Mouse (Mus musculus) A20 (cell line): Measurements from ENCODE around the gene Taz.

Experiments
- DNase-seq: peaks from one replicate; pipeline ENCODE4 v3.0.0-alpha.2; 2011; ENCODE audit warnings: low read depth, low spot score

The Taz gene

DNA sequence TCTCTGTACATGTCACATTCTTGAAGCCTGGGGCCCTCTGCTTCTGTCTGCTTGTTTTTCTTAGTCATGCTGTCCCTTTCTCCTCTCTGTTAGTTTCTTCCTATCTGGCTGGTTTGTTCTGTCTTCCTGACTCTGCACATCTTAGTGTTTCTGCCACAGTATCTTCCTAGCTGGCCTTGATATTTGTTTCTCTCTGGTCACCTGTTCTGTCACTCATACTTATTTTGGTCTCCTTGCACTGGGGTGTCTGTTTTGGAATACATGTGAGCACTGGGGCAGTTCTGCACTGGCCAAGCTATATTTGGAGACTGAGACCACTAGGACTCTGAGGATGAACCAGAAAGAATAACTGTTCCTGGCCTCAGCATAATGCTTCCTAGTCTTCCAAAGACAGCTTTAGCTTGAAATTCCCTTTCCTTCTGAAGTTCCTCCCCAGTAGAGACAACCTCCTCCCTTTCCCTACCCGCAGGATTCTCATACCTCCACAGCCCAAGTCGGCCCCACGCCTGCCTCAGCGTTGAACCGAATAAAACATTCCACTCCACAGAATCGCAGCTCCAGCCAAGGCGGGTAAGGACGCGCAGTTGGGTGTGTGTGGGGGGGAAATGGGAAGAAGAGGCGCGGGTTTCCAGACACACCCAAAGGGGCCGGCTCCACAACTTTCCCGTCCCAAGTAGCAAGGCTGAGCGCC lies 526 bp upstream of the Taz start:
- no peak for DNase-seq

- DNase-seq: peak; percentile 89
Observed at GRCm38 (mm10) chrX:74282395-74283091, 831 bp downstream of the Taz start.

DNA sequence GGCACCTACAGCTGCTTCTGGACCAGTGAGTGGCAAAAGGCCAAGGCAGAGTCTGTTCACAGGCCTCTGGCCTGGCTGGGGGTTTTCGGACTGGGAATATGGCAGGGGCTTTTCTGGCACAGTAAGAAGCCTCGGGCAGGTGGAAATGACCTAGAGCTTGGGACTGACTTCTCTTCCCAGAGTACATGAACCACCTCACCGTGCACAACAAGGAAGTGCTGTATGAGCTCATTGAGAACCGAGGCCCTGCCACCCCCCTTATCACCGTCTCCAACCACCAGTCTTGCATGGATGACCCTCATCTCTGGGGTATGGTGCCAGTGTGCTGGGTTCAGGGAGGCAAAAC lies 1.4 kb downstream of the Taz start:
- DNase-seq: no peak

- no peak for DNase-seq
Observed at GRCm38 (mm10) chrX:74293431-74293830, 11.7 kb downstream of the Taz start.

GRCm38 (mm10) chrX:74296538-74297448 lies 15.1 kb downstream of the Taz start, which contains the start of gene Atp6ap1:
TSS of gene Atp6ap1 (plus strand) at chrX:74297097.
- peak; percentile 92 for DNase-seq

DNA sequence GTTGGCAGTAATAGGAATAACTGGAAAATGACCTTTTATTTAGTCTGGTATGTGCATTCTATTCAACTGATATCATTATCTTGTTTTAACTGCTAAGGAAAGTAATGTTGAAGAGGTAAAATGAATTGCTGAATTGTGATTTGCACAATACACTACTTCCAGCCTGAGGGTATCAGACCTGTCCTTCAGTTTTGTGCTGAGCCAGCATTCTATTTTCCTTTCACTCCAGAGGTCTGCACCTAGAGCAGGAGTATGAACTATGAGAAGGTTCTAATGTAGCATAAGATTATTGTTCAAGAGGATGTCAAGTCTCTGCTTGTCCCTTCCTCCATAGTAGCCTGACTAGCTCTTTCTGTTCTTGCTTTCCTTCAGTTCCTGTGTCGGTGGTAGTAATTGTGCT lies 16.6 kb downstream of the Taz start:
- DNase-seq: no peak

DNA sequence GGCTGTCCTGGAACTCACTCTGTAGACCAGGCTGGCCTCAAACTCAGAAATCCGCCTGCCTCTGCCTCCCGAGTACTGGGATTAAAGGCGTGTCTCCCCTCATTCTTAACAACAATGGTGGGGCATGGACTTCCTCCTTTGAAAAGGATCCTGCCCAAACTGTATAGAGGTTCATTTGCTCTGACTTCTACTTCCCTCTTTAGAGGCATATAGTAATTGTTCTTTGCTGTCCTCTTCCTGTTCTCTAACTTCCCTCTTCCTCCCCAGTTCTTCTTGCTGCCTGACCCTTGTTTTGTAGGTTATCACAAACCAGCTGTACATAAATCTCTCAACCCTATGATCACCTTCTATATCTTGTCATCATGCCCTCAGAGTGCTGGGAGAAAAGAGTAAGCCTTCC lies 18.0 kb downstream of the Taz start:
- DNase-seq: no peak

DNA sequence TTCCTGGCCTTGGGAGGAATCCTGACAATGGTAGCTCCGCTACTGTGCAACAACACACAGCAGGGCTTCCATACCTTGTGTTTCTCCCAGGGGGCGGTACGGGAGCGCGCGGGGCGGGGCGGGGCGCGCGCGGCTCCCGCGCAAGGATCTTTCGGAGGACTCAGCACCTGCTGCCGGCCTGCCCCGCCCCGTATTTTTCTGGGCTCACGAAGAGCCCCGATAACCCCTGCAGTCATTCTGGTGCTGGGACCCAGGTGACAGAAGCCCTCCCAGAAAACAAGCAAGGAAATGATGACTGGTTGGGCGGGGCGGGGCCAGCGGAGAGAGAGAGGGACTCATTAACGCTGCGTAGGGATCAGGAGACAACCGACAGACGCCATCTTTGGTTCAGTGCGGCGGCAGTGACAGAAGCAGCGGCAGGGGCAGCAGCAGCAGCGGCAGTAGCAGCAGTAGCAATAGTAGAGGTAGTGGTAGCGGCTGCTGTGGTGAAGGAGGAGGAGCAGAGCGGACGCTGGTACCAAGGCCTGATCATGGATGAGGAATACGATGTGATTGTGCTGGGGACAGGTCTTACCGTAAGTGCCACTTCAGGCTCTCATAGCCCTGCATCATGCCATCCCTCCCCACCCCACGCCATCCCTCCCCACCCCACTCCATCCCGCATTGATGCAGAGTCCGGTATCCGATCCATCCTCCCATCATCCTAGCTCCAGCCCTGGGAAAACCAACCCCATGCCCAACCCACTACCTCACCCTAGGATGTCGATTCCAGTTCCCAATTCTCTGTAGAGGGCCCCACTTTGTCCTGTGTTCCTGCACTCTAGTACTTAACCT lies 23.4 kb downstream of the Taz start, which contains the start of gene Gdi1:
Gene Gdi1, plus strand, starts transcription at position 132 of the 834 bp plus-strand sequence.
- DNase-seq: peak; percentile 89

GRCm38 (mm10) chrX:74312540-74313464 lies 31.1 kb downstream of the Taz start, which contains the start of gene Fam50a:
TSS of gene Fam50a (plus strand) at chrX:74313033.
- peak; percentile 87 for DNase-seq

DNA sequence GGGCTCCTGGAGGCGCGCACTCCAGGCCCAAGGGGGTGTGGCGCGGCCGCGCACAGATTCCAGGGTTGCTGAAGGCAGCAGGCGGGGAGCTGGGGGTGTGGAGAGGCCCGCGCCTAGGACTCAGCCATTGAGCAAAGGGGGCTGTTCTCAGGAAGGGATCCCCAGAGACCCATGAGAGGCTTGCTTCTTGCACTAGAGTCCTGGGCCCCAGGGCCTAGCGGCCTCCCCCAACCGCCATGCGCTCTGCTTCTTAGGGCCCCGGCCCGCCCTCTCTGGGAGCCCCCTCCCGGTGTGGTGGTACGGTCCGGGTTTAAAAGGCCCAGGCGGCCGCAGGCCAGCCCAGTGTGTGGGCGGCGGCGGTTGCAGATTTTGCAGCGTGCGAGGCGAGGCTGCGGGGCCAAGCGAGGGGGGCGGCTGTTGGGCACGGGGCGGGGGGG lies 47.0 kb downstream of the Taz start, which contains the start of gene Plxna3:
Gene Plxna3, plus strand, starts transcription at position 342 of the 437 bp plus-strand sequence.
- peak; percentile 85 for DNase-seq

GRCm38 (mm10) chrX:74329215-74329671 lies 47.5 kb downstream of the Taz start:
- no peak for DNase-seq

- no peak for DNase-seq
Observed at GRCm38 (mm10) chrX:74330166-74330930, 48.6 kb downstream of the Taz start.
